Comparison of ENCODE assay signal across 20 mouse cellular contexts in the genomic region with DNA sequence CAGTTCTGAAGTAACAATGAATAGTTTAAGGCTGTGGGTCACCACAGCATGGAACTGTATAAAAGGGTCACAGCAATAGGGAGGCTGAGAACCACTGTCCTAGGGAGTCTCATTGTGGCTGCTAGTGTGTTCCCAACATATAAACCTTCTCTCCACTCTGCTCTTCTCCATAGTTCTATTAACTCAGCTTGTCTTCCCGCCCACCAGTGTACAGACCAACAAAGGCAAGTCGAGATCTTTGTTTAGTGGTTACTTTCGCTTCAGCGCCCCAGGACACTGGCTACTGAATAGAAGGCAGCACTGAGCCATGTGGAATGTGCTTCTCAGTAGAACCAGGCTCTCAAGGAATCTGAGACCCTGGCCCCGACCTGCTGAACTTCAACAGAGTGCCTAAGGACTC. TPM values are rescaled to one million over a fixed set of nuclear protein-coding genes. Genes with fewer than 3 reads are reported as not detected.
DNase-seq lines count a peak whose midpoint lies in the region; ATAC-seq lines count a peak whose summit lies in the region.
"Had no signal": no experiment of that assay in that cellular context is flagged by ENCODE, and none has a peak within 500 bp of the region (broad histone marks: within the 10 kb centered on the region; RNA-seq: fewer than 3 reads in every experiment).

No protein-coding gene starts in this region.

- H3K27me3 ChIP-seq in midbrain, embryonic 10.5 days (ENCODE audit: low read depth, poor library complexity, severe bottlenecking), result peaks cover 55% of the 10 kb centered on the region
- H3K27me3 ChIP-seq in midbrain, embryonic 16.5 days (ENCODE audit: control insufficient read depth, insufficient read depth, low read depth, low read length), result peaks cover 2% of the 10 kb centered on the region; the same call in 1 of the 2 replicates
- 0 out of 2 replicates have a peak, but pooled peaks cover 2% of the 10 kb centered on the region for H3K27me3 ChIP-seq in forebrain, embryonic 14.5 days (replicated peaks; ENCODE audit: control insufficient read depth, insufficient read depth, low read length)
- peaks cover 35% of the 10 kb centered on the region for H3K27me3 ChIP-seq in neural tube, embryonic 12.5 days (replicated peaks)
- H3K27me3 ChIP-seq: Patski had no signal

- no peak for ATAC-seq in midbrain, embryonic 16.5 days
- peak; percentile 84 for ATAC-seq in forebrain, embryonic 14.5 days
- peak; percentile 73 for ATAC-seq in neural tube, embryonic 12.5 days (ENCODE audit: low FRiP score, low read depth)
- ATAC-seq: Patski had no signal

- DNase-seq in midbrain, embryonic 10.5 days (ENCODE audit: low spot score), result peak; percentile 68
- peak; percentile 78 for DNase-seq in embryo, embryonic 9.5 days (ENCODE audit: extremely low spot score)
- peak; percentile 76 for DNase-seq in forebrain, embryonic 14.5 days (ENCODE audit: low spot score)
- no peak for DNase-seq in cerebellum, adult 11-12 months
- no peak for DNase-seq in cerebellum, postnatal 14 days
- no peak for DNase-seq in lung, postnatal 4 days
- DNase-seq: cerebellum, adult 18-20 months; heart, adult 18-20 months; kidney, adult 9 months; kidney, postnatal 4 days; lung, embryonic 14.5 days; thymus, postnatal 36 days had no signal

- H3K9me3 ChIP-seq in midbrain, embryonic 10.5 days (replicated peaks), result 0 out of 2 replicates have a peak, but pooled peaks cover 7% of the 10 kb centered on the region
- H3K9me3 ChIP-seq in midbrain, embryonic 16.5 days (replicated peaks; ENCODE audit: control insufficient read depth, low read length, poor library complexity, severe bottlenecking), result peaks cover 8% of the 10 kb centered on the region; the same call in 1 of the 2 replicates
- H3K9me3 ChIP-seq in forebrain, embryonic 14.5 days (replicated peaks; ENCODE audit: control insufficient read depth, low read length), result no peaks in the 10 kb centered on the region
- peaks cover 9% of the 10 kb centered on the region for H3K9me3 ChIP-seq in neural tube, embryonic 12.5 days

- no peak overlapping the region for H3K4me3 ChIP-seq in midbrain, embryonic 10.5 days
- H3K4me3 ChIP-seq in midbrain, embryonic 16.5 days (ENCODE audit: low read depth, low read length), result no peak overlapping the region
- H3K4me3 ChIP-seq in forebrain, embryonic 14.5 days (ENCODE audit: low read depth, low read length), result no peak overlapping the region
- no peak overlapping the region for H3K4me3 ChIP-seq in neural tube, embryonic 12.5 days

- no peak overlapping the region for H3K9ac ChIP-seq in midbrain, embryonic 16.5 days (ENCODE audit: low read depth, low read length)
- H3K9ac ChIP-seq in forebrain, embryonic 14.5 days (ENCODE audit: low read length), result no peak overlapping the region
- H3K9ac ChIP-seq in neural tube, embryonic 12.5 days, result no peak overlapping the region
- H3K9ac ChIP-seq: lung, embryonic 14.5 days had no signal

- no peak overlapping the region for H3K4me2 ChIP-seq in midbrain, embryonic 16.5 days (ENCODE audit: low read length)
- H3K4me2 ChIP-seq in forebrain, embryonic 14.5 days (ENCODE audit: low read length), result no peak overlapping the region
- H3K4me2 ChIP-seq in neural tube, embryonic 12.5 days (replicated peaks), result no peak overlapping the region
- H3K4me2 ChIP-seq: liver, embryonic 11.5 days; lung, embryonic 14.5 days had no signal

- WGBS in midbrain, embryonic 10.5 days, result 29% methylated on average over 5 of the region's 5 CpGs
- 15% methylated on average over 5 of the region's 5 CpGs for WGBS in midbrain, embryonic 16.5 days
- WGBS in forebrain, embryonic 14.5 days, result 6% methylated on average over 5 of the region's 5 CpGs
- WGBS in neural tube, embryonic 12.5 days, result 21% methylated on average over 5 of the region's 5 CpGs

- no peaks in the 10 kb centered on the region for H3K36me3 ChIP-seq in midbrain, embryonic 10.5 days
- no peaks in the 10 kb centered on the region for H3K36me3 ChIP-seq in midbrain, embryonic 16.5 days (ENCODE audit: control insufficient read depth, insufficient read depth, low read length)
- no peaks in the 10 kb centered on the region for H3K36me3 ChIP-seq in forebrain, embryonic 14.5 days (ENCODE audit: control insufficient read depth, insufficient read depth, low read length)
- no peaks in the 10 kb centered on the region for H3K36me3 ChIP-seq in neural tube, embryonic 12.5 days

- H3K4me1 ChIP-seq in midbrain, embryonic 10.5 days, result peaks cover 12% of the 10 kb centered on the region; the same call in 1 of the 2 replicates
- H3K4me1 ChIP-seq in midbrain, embryonic 16.5 days (ENCODE audit: control insufficient read depth, insufficient read depth, low read length), result no peaks in the 10 kb centered on the region
- peaks cover 3% of the 10 kb centered on the region for H3K4me1 ChIP-seq in forebrain, embryonic 14.5 days (ENCODE audit: control insufficient read depth, insufficient read depth, low read length)
- H3K4me1 ChIP-seq in neural tube, embryonic 12.5 days, result peaks cover 5% of the 10 kb centered on the region; the same call in 1 of the 2 replicates

- H3K27ac ChIP-seq in midbrain, embryonic 10.5 days (replicated peaks), result peak overlapping the region; percentile 46; the same call in 1 of the 2 replicates
- H3K27ac ChIP-seq in midbrain, embryonic 16.5 days (ENCODE audit: low read length), result no peak overlapping the region
- H3K27ac ChIP-seq in forebrain, embryonic 14.5 days (ENCODE audit: low read depth, low read length), result no peak overlapping the region
- no peak overlapping the region for H3K27ac ChIP-seq in neural tube, embryonic 12.5 days
- H3K27ac ChIP-seq: stomach, postnatal 0 days had no signal

RNA-seq across cellular contexts. Expression of a gene that starts 7.5 kb away (rescaled TPM):
- polyA plus RNA-seq in midbrain, embryonic 10.5 days (2016; fragmentation: Nextera tagmentation; extraction: Ambion mirVana), result 0.12 and 0.20 TPM in 2 replicates
- 32.0 and 36.8 TPM in 2 replicates for polyA plus RNA-seq in midbrain, embryonic 16.5 days (2015; fragmentation: Nextera tagmentation; extraction: Ambion mirVana)
- polyA plus RNA-seq in forebrain, embryonic 14.5 days (2014; fragmentation: Nextera tagmentation; extraction: Ambion mirVana), result 13.3 and 20.3 TPM in 2 replicates
- 3.5 and 4.0 TPM in 2 replicates for polyA plus RNA-seq in neural tube, embryonic 12.5 days (2016; fragmentation: Nextera tagmentation; extraction: Ambion mirVana)
- polyA plus RNA-seq: heart, embryonic 16.5 days; lung, embryonic 14.5 days had no signal

RNA-seq across cellular contexts. Expression of a gene that starts 36.6 kb away (rescaled TPM):
- polyA plus RNA-seq in midbrain, embryonic 10.5 days (2016; fragmentation: Nextera tagmentation; extraction: Ambion mirVana), result not detected in 2 replicates
- not detected in 2 replicates for polyA plus RNA-seq in midbrain, embryonic 16.5 days (2015; fragmentation: Nextera tagmentation; extraction: Ambion mirVana)
- polyA plus RNA-seq in forebrain, embryonic 14.5 days (2014; fragmentation: Nextera tagmentation; extraction: Ambion mirVana), result not detected in 2 replicates
- polyA plus RNA-seq in neural tube, embryonic 12.5 days (2016; fragmentation: Nextera tagmentation; extraction: Ambion mirVana), result not detected in 2 replicates
- polyA plus RNA-seq: cortical plate, adult 2 months; heart, embryonic 16.5 days; liver, embryonic 11.5 days; lung, embryonic 14.5 days; Patski; spleen, adult 2 months; stomach, postnatal 0 days had no signal

RNA-seq across cellular contexts. Expression of a gene that starts 55.1 kb away (rescaled TPM):
- not detected in 2 replicates for polyA plus RNA-seq in midbrain, embryonic 10.5 days (2016; fragmentation: Nextera tagmentation; extraction: Ambion mirVana)
- polyA plus RNA-seq in midbrain, embryonic 16.5 days (2015; fragmentation: Nextera tagmentation; extraction: Ambion mirVana), result not detected in 2 replicates
- polyA plus RNA-seq in forebrain, embryonic 14.5 days (2014; fragmentation: Nextera tagmentation; extraction: Ambion mirVana), result not detected in 2 replicates
- polyA plus RNA-seq in neural tube, embryonic 12.5 days (2016; fragmentation: Nextera tagmentation; extraction: Ambion mirVana), result not detected in 2 replicates
- polyA plus RNA-seq: cortical plate, adult 2 months; heart, embryonic 16.5 days; liver, embryonic 11.5 days; lung, embryonic 14.5 days; Patski; spleen, adult 2 months; stomach, postnatal 0 days had no signal

Comparison
In these comparisons a context has a peak if more than half of its experiments do, and no peak if none do; other contexts are left out.
1. DNase-seq: peak in midbrain, embryonic 10.5 days (single experiment), embryo, embryonic 9.5 days (single experiment) and forebrain, embryonic 14.5 days (single experiment); none in cerebellum, adult 11-12 months (single experiment), cerebellum, postnatal 14 days (0 of 2) and lung, postnatal 4 days (0 of 2).